Mouse (Mus musculus) gastrocnemius, postnatal 14 days (tissue): Measurements from ENCODE around the gene Lrrc8d. TPM values are rescaled to one million over a fixed set of nuclear protein-coding genes. Genes with fewer than 3 reads are reported as not detected.
"Not testable (repeated sequence)": the region's sequence is repeated elsewhere in the genome, so short reads cannot be mapped to it uniquely, and the experiment has no call there.

Experiments used
- DNase-seq: peaks from one replicate; pipeline ENCODE4 v3.0.0; 2021; ENCODE audit warnings: mixed read lengths
- intact Hi-C: fragments of 180-260 bp; cut with DNase I; formaldehyde crosslinking; loops from one replicate; pipeline ENCODE4 v1.15.1; 2025; ENCODE audit warnings: low total_unique reads
- total RNA-seq, 2 experiments: library from RNA; stranded (reverse); gene quantifications; 2 replicates each; pipeline ENCODE4 v1.2.3; 2021

The Lrrc8d gene
- total RNA-seq, 2 experiments from 2014 or later = 8.0 to 8.5 TPM

DNA sequence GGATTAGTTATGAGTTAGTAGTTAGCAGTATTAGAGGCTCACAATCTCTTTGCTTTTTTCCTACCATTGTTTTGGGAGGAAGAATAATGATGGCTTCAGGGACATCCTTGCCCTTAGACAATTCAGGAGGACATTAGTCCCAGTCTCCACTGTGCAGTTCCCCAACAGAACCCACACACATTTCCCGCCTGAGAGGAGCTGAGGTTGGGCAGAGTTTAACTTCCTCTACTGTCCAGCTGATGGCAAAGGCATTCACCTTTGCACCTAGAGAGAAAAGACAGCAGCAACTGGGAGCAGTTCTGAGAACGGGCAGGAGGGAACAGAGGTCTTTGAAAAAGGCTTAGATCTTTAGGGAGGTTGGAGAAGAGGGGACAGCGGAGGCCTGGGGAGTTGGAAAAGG, 134.2 kb downstream of the Lrrc8d start:
- intact Hi-C loops = no loop called here
- DNase-seq = no peak

DNA sequence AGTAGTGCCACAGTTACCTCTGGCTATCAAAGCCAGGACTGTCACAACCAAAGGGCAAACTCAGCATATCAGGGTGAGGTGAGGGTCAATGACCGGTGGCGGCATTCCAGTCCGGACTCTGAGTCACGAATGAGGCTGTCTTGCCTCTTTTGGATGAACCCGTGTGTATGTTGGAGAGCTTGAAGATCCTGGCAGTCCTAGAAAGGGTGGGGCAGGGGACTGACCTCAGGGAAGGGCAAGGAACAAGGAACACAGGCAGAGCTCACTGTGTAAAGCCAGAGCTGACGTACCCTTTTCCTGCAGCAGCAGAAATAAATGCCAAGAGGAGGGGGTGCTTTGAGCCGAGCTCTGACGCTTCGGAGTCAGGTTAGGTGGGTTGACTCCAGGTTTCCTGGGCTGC, 136.2 kb downstream of the Lrrc8d start:
- intact Hi-C loops = no loop called here
- DNase-seq = peak; percentile 66

DNA sequence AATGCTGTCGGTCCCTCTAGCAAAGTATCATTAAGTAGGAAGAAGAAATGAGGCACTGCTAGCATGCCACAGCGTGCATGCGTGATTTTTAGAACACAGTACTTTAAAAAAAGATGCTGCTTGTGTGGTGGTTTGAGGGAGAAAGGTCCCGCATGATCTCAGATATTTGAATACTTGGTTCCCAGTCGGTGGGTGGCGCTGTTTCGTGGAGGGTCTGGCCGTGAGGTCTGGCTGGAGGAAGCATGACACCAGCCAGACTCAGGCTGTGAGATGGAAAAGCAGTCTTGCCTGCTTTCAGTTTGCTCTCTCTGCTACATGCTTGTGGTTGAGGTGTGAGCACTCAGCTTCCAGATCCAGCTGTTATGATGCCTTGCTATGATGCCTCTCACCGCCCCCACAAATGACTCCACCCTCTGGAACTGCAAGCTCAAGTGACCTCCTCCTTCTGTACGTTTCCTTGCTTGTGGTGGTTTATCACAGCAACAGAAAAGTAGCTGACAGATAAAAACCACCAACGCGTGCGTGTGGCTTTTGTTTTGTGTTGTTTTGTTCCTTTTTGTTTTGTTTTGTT, 140.1 kb downstream of the Lrrc8d start:
- intact Hi-C loops = no loop called here
- DNase-seq = no peak

DNA sequence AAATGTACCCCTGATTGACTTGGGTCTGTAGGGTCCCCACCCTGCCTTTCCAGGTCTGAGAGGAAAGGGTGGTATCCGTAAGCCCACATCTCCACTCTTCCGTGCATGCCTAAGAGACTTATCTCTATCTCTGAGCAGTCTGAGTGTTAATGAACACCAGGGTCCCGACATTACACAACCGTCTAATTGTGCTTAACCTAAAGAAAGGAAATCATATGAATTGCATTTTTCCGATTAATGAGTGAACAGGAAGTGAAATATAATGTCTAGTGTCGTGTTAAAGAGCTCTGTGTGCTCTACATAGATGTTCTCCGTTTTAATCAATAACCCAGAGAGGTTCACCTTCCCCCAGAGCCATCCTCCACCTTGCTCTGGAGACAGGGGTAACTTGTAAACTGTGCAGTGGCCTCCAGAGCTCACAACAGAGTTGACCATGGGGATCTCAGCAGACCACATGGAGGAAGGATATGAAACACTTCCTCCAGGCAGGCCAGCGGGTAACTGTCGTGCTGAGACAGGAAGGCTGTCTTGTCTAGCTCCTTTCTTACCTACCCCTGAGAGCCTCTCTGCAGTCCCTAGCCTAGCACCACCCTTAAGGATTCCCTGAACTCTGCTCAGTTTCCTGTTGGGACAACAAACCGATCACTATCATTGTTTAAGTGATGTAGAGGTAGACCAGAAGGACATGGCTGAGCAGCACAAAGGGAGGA, 144.4 kb downstream of the Lrrc8d start:
- intact Hi-C loops = no loop called here
- DNase-seq = no peak

- intact Hi-C loops = no loop called here
- DNase-seq = no peak
Measured at GRCm38 (mm10) chr5:105845041-105845440, 145.3 kb downstream of the Lrrc8d start.

DNA sequence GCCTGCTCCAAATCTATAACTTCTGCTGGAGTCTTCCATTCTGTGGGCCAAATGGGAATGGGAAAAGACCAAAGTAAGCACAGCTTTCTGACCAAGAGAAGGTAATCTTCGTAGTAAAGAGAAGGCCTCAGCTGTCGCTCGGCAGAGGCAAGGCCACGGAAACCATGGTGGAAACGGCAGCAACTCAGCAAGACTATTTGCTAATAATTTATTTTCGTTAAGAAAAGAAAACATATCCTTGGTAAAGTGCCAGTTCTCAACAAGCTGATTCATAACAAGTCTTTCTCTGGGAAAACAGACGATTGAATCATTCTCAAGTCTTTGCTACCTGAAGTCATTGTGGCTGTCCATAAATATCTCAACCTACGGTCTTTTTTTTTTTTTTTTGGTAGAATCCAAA, 148.0 kb downstream of the Lrrc8d start:
- intact Hi-C loops = no loop called here
- DNase-seq = no peak

- intact Hi-C loops = no loop called here
- DNase-seq = no peak
Measured at GRCm38 (mm10) chr5:105849222-105849621, 149.5 kb downstream of the Lrrc8d start.

DNA sequence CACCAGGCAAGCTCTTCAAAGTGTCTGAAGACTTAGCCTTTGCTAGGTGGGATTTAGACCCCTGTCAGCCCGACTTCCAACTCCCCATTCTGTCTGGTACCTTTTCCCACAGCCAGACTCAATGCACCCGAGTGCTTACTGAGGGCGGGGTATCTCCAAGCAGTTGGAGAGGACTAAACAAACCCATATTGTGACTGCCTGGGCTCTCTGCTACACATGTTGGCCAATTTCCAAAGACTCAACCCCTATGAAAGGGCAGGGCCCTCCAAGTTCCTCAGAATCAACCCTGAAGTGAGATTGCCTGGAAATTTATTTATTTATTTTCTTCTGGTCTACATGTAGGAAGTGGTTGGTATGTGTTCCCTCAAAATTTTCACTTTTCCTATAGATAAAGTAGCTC, 149.9 kb downstream of the Lrrc8d start:
- intact Hi-C loops = no loop called here
- no peak for DNase-seq

DNA sequence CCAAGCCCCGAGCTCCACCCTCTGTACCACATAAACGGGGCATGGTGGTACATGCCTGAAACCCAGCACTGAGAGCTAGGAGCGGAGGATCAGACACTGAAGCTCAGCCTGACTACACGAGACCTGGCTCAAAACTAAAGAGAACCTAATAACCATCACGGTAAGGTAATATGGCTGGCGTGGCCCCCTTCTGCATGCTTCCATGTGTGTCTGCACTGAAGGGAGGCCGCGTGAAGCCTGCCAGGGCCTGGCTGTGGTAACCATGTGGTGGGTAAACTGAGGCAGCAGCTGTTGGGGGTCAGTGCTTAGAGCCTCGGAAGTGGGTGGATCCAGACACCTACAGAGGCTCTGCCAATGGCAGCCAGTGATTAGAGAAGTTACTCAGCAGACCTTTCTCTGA, 153.5 kb downstream of the Lrrc8d start:
- intact Hi-C loops = no loop called here
- no peak for DNase-seq

GRCm38 (mm10) chr5:105857486-105857885, 157.7 kb downstream of the Lrrc8d start:
- DNase-seq = no peak
- intact Hi-C loops = no loop called here

DNA sequence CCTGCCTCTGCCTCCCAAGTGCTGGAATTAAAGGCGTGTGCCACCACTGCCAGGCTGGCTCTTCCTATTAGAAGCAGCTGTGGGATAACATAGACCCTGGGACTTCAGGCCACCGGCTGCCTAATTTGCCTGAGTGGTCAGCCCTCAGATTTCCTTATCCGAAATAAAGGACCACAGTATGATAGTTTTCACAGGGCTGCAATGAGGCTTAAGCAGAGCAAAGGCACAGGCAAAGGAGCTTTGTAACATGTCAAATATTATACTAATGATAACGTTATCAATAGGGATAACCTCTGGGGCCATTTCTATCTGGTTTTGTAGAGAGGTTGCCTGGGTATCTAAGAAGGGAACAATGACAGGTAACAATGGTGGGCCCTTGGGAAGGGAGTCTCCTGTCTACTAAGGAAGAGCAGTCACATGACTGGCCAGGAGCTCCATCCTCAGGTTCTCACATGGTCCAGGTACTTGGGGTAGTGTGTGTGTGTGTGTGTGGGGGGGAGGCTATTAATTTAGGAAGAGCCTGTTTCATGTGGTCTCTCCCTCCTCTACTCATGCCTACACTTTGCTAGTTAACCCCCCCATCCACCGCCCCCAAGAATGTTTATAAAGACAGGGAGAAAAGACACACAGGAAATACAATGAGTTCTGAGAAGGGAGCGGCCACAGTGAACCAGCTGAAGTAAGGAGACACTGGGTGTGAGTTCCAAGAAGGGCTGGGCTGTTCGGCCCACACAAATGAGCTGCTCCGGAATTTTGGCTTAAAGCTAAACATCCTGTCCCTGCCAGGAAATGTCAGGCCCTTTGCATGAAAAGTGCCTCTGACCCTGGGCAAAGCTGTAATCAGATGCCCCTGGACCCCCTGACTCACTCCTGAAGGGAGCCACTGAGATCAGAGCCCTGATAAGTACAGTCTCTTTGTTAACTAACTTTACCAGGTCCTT, 159.3 kb downstream of the Lrrc8d start:
- intact Hi-C loops = no loop called here
- DNase-seq = peak; percentile 27

DNA sequence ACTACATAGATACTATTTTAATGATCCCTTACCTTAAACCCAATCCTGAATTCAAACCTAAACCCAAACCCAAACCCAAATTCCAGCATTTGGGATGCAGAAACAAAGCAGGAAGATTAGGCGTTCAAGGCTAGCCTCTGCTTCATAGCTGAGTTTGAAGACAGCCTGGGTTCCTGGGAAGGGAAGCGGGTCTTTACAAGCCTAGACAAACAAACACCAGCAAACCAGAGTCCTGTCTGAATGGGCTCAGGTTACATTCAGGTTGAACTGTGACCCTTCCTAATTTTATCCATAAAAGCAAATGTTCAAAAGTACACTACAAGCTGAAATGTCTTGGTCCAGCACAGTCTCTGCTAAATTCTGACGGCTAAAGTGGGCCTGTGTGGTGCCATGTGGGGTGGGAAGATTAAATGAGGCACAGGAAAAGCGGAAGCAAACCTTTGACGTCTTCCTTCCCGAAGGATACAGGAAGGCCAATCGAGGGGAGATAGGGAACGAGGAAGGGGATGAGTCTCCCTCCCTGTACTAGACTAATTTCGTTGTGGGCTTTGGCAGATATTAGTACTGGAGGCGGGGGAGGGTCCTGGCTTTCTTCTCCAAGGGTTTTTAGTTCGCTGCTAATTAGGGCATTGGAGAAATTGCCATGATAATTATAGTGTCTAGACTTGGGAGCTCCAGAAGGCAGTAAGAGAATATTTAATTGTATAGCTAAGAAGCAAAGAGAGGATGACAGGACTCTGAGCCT, 160.1 kb downstream of the Lrrc8d start:
- intact Hi-C loops = no loop called here
- DNase-seq = no peak

- intact Hi-C loops = no loop called here
- no peak for DNase-seq
Measured at GRCm38 (mm10) chr5:105860461-105860835, 160.7 kb downstream of the Lrrc8d start.

GRCm38 (mm10) chr5:105861616-105862015, 161.8 kb downstream of the Lrrc8d start:
- no peak for DNase-seq
- intact Hi-C loops = no loop called here

GRCm38 (mm10) chr5:105865110-105865628, 165.4 kb downstream of the Lrrc8d start:
- DNase-seq, intact Hi-C loops: not testable (repeated sequence)

DNA sequence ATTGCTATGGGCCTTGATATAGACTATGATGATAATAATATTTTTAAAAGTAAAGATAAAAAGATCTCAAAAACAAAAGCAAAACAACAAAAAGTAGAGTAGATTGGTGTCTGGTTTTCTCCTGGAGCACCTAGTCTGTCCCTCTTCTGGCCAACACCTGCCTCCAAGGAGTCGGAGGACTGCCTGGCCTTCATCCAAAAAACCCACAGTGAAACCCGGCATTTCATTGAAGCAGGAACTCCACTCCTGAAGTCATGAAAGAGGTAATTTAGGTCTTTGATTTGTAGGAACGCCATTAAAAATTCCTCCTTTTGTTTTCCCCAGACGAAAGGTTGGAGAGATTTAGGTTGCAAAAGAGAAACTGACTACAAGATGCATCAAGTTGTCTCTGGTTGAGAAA, 167.7 kb downstream of the Lrrc8d start:
- no peak for DNase-seq
- intact Hi-C loops = no loop called here

DNA sequence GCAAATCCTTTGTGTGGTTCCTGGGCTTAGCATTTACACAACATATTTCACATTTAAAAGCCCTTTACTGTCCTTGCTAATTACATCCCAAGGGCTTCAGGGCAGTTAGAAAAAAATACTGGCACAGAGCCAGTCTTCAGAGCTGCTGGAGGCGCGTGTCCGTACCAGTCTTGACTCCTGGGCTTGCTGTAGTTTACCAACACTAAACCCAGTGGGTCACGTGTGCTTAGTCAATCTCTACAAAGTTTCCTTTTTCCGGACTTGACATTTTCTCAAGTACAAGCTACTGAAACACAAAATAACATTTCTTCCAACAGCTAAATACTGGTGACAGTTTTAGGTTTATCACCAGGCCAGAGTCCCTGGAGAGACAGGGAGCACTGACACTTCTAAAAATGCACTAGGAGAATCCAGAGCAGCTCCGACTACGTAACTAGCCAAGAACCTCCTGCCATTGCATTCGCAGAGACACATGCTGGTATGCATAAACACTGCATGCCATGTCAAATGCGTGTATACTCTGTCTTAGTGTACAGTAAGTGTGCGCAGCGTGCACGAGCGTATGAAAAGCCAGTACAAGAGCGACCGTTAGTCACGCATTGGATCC, 168.2 kb downstream of the Lrrc8d start:
- no peak for DNase-seq

DNA sequence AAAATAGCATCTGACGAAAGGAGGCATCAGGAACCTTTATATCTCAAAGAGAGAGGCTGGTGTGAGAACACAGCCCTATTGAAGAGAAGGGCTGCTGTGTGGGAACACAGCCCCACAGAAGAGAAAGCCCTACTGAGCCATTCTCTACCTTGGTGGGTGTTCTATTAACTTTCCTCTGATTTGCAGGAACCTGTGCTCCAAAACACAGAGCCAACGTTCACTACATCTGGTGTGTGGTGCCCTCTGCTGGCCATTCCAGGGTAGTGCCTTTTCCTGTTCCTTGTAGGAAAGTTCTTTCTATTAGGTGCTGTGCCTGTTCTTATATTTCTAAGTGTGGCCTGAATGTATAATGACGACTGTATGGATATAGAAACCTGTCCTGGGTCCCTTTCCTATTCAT, 168.8 kb downstream of the Lrrc8d start:
- DNase-seq = peak; percentile 79
- intact Hi-C loops = loop anchor here (2.0 kb wide), 1 partner anchor 182 kb away; no protein-coding TSS in a partner anchor

More for the DNA sequence above, 168.2 kb downstream of the Lrrc8d start:
- intact Hi-C loops = loop anchor here (2.0 kb wide), 1 partner anchor 181 kb away; no protein-coding TSS in a partner anchor

- DNase-seq = no peak
- intact Hi-C loops = loop anchor here (2.0 to 5.0 kb wide), 2 partner anchors 183 to 462 kb away; no protein-coding TSS in a partner anchor
Measured at GRCm38 (mm10) chr5:105869739-105870138, 170.0 kb downstream of the Lrrc8d start.
